Mouse (Mus musculus) adrenal gland, postnatal 36 days (tissue): ENCODE data around the gene Olfr1214. TPM values are rescaled to one million over a fixed set of nuclear protein-coding genes. Genes with fewer than 3 reads are reported as not detected.

Experiments used
- DNase-seq, 2 experiments: peaks; one replicate each; pipeline ENCODE4 v3.0.0; 2021; ENCODE audit warnings: mixed read lengths in 1 of 2
- long read RNA-seq, 2 experiments: library from polyadenylated mRNA; stranded (forward); transcript quantifications; one replicate each; pipeline ENCODE4 v2.0.0; 2021; ENCODE audit warnings: borderline sequencing depth in 2 of 2
- total RNA-seq, 2 experiments: library from RNA; stranded (reverse); gene quantifications; 2 replicates each; pipeline ENCODE4 v1.2.3; 2021

The Olfr1214 gene
- not detected for total RNA-seq
- long read RNA-seq, experiment 1 = 0 reads
- long read RNA-seq, experiment 2 = 0 reads

GRCm38 (mm10) chr2:88992553-88992952, at the start of gene Olfr1214:
Olfr1214 (minus strand) TSS chr2:88992653.
- DNase-seq = no peak

- no peak for DNase-seq
Measured at GRCm38 (mm10) chr2:89031965-89032364, 39.5 kb upstream of the Olfr1214 start, which contains the start of gene Olfr1217. Olfr1217 (minus strand) TSS chr2:89032065.

- peak; percentile 8 to 37 for DNase-seq
Measured at GRCm38 (mm10) chr2:89021436-89021835, 29.0 kb upstream of the Olfr1214 start.

- no peak for DNase-seq
Measured at GRCm38 (mm10) chr2:89018240-89018639, 25.8 kb upstream of the Olfr1214 start, which contains the start of gene Olfr1216. Olfr1216 (minus strand) TSS chr2:89018340.

- DNase-seq = no peak
Measured at GRCm38 (mm10) chr2:89006873-89007272, 14.4 kb upstream of the Olfr1214 start, which contains the start of gene Olfr1215. Olfr1215 (minus strand) TSS chr2:89006973.

- DNase-seq = no peak
Measured at GRCm38 (mm10) chr2:88980181-88980580, 12.3 kb downstream of the Olfr1214 start, which contains the start of gene Gm13762. Gm13762 (minus strand) TSS chr2:88980281.

- no peak for DNase-seq
Measured at GRCm38 (mm10) chr2:88953669-88954068, 38.8 kb downstream of the Olfr1214 start, which contains the start of gene Olfr1212. Olfr1212 (plus strand) TSS chr2:88953969.

- DNase-seq = no peak
Measured at GRCm38 (mm10) chr2:88938011-88938410, 54.4 kb downstream of the Olfr1214 start, which contains the start of gene Olfr1211. Olfr1211 (minus strand) TSS chr2:88938111.

Other genes starting within 250 kb of the Olfr1214 start
- not detected for gene Olfr1198, start 241.3 kb downstream of the Olfr1214 start, total RNA-seq
- gene Olfr1199, start 232.2 kb downstream of the Olfr1214 start, total RNA-seq = not detected
- not detected for gene Olfr1200, start 222.2 kb downstream of the Olfr1214 start, total RNA-seq
- not detected for gene Olfr1201, start 199.6 kb downstream of the Olfr1214 start, total RNA-seq
- gene Olfr1202, start 178.2 kb downstream of the Olfr1214 start, total RNA-seq = not detected
- gene Olfr1205, start 162.9 kb downstream of the Olfr1214 start, total RNA-seq = not detected
- gene Olfr1204, start 143.4 kb downstream of the Olfr1214 start, total RNA-seq = not detected
- gene Olfr1206, start 129.4 kb downstream of the Olfr1214 start, total RNA-seq = not detected
- gene Olfr1208, start 90.3 kb downstream of the Olfr1214 start, total RNA-seq = not detected
- gene Olfr1209, start 77.5 kb downstream of the Olfr1214 start, total RNA-seq = not detected
- gene Olfr1211, start 54.5 kb downstream of the Olfr1214 start, total RNA-seq = not detected
- gene Olfr1212, start 38.7 kb downstream of the Olfr1214 start, total RNA-seq = not detected
- not detected for gene Gm13762, start 12.4 kb downstream of the Olfr1214 start, total RNA-seq
- gene Olfr1215, start 14.3 kb upstream of the Olfr1214 start, total RNA-seq = not detected
- gene Olfr1216, start 25.7 kb upstream of the Olfr1214 start, total RNA-seq = not detected
- not detected for gene Olfr1217, start 39.4 kb upstream of the Olfr1214 start, total RNA-seq
- not detected for gene Olfr1218, start 68.5 kb upstream of the Olfr1214 start, total RNA-seq
- not detected for gene Olfr1219, start 90.9 kb upstream of the Olfr1214 start, total RNA-seq
- not detected for gene Olfr1220, start 114.2 kb upstream of the Olfr1214 start, total RNA-seq
- not detected for gene Olfr1221, start 124.6 kb upstream of the Olfr1214 start, total RNA-seq
- not detected for gene Olfr1222, start 140.4 kb upstream of the Olfr1214 start, total RNA-seq
- gene Olfr1223, start 158.9 kb upstream of the Olfr1214 start, total RNA-seq = not detected
- gene Olfr1224-ps1, start 171.4 kb upstream of the Olfr1214 start, total RNA-seq = not detected
- not detected for gene Olfr1225, start 182.0 kb upstream of the Olfr1214 start, total RNA-seq
- gene Olfr1226, start 207.4 kb upstream of the Olfr1214 start, total RNA-seq = not detected